Mouse (Mus musculus) lung, postnatal 25 days (tissue): ENCODE results near the gene Hipk3.

Source experiments
- DNase-seq: peaks from one replicate; pipeline ENCODE4 v3.0.0; 2022; ENCODE audit warnings: low spot score

Gene Hipk3

DNA sequence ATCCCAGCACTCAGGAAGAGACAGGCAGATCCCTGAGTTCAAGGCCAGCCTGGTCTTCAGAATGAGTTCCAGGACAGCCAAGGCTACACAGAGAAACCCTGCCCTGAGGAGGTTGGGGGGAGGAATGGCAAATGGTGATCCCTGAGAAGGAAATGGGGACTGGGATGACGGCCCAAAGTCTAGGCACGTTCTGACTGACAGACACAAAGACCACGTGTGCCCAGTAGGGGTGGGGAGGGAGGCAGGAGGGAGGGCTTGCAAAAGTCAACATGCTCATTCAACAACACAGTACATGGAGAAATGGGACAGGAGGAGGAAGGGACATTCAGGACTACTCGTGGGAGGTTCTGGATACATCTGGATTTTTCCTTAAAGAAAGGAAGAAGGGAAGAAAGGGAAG lies 81.8 kb downstream of the Hipk3 start:
- no peak for DNase-seq

DNA sequence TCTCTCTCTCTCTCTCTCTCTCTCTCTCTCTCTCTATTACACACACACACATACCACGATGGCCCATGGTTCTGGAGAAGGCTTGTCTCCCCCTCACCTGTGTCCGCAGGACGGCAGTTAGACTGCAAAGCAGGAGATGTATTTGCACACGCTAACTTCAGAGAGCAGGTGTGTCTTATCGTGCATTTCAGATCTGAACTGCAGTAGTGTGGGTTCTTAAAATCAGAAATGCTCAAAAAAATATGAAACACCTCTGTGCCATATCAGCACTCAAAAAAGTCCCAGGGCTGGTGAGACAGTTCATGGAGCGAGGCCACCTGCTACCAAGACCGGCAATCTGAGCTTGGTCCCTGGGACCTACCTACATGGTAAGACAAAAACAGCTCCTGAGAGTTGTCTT lies 82.4 kb downstream of the Hipk3 start:
- DNase-seq: no peak

DNA sequence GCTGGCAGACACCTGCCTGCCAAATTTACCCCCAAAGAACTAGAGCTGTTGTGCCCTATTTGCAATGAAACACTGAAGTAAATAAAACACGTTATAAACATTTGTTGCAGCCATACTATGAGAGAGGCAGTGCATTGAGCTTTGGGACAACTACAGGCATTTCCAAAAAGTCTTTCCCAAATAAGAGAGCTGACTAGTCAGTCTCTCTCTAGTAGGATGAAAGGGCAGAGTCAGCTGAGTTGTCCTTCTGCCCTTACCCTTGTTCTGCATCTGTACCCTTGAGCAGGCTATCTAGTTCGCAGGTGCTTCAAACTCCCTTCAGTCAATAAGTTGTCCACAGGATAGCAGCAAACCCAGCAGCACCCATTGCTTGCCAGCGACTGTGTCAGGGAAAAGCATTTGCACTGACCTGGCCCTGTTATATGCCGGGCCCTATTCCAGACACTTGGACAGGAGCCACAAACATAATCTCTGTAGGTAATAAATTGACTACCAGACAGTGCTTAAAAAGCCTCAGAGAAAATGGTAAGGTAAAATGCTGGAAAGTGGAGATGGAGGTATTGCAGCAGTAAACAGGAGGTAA lies 83.2 kb downstream of the Hipk3 start, which contains the start of gene D430041D05Rik:
D430041D05Rik (minus strand) TSS at position 51 of the 583 bp plus-strand sequence.
- no peak for DNase-seq

DNA sequence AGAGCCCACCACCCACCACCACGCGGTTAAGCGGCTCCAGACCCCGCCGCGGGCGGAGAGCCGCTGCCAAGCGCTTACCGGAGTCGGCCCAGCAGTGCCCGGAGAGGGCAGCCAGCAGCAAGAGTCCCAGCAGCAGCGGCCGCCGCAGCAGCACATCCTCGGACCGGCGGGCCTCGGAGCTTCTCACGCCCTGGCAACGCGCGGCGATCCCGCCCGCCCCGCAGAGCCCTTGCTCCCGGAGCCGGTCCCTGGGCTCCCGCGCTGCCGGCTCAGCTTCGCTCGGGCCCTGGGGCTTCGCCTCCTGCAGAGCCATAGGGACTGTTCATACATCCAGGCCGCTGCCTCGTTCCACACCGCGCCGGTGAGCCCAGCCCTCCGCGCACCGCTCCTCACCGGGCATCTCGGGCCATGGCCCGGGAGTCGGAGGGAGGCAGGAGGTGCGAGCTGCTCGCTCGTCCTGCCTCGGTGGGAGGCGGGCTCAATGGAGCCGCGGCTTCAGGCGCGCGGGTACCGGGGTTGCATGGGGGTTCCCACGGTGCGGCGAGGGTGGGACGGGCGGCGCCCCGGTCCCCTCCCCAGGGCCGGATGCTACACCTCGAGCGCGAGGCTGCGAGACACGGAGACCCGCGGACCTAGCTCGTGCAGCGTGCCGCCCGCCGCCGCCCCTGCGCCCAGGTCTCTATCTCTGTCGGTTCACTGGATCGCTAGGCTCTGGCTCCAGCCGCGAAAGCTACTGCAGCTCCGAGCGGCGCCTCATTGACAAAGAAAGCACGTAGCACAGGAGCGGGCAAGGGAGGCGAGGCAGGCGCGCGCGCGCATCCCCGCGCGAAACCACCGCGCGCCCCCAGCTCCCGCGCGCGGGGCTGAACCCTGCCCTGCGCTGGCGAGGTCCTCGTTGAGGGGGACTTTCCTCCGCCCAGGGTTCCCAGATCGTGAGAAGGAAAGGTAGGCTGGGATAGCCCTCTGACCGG lies 84.1 kb downstream of the Hipk3 start:
- DNase-seq: no peak

DNA sequence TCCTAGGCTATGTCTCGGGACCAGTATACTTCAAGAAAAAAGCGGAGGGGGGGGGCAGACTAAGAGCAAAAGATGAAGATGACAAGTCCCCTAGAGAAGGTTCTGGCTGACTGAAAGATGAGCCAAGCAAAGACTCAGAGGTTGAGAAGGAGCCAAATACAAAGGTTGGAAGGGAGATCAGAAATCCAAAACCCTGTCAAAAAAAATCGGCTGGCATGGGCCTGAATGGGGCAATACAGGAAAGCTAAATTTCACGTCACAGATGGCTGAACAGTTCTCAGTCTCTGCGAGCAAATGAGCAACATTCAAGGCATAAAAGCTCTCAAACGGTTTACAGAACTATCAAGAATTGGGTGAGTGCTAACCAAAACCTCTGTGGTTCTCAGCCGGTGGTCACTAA lies 85.9 kb downstream of the Hipk3 start:
- DNase-seq: no peak

DNA sequence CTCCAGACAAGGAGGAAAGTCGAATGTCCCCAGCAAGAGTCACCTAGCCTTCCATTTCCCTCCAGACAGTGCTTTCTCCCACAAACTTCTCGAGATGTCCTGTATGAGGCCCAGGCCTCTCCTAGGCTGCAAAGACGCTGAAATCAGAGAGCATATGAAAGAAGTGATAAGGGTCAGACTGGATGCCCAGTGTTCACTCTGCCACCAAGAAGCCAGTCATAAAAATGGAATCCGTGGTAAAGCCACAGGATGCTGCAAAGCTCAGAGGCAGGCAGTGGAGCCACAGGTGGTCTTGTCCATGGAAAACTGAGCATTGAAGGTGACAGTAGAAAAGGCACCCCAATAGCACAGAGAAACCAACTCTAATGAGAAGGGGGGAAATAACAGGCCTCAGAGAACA lies 86.3 kb downstream of the Hipk3 start:
- DNase-seq: no peak

DNA sequence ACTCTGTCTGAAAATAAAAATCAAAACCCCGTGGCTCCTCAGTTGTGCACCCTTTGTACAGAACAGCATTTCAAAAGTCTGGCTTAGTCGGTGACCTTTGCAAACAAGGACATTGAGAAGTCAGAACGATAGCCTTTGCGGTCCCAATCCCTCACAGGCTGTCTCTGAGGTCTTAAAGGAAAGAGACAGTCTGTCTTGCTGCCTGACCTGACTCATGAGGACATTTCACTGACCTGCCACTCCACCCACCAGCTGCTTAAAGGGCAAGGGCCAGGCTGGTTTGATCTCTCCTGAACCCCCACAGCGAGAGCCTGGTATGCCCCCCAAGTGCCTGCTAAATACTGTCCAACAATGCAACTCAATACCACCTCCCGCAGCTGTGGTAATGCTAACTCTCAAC lies 90.2 kb downstream of the Hipk3 start:
- no peak for DNase-seq

DNA sequence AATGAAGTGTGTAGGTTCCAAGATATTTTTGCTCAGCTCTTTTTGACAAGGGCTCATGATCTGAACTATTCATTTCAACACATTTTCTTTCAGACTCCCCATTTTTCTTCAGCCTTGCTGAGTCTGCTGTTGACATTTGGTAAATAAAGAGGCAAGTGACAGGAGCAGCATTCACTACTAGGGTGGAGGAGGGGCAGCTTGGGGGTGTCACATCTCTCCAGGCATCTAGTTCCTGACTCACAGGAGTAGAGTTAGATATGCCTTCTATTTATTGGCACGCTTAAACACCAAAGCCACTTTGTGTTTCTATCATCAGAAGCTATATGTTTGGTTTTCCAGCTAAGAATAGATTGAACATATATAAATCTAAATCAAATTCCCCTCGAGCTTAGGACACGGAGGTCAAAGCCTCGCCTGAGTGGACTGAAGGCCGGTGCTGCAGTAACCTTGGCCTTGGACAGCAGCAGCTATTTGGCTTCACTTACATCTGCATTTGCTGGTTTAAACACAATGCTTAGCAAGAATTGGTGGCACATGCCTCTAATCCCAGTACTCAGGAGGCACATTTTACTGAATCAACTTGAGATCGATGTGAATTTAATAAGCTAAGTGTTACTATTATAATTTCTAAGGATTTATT lies 95.5 kb downstream of the Hipk3 start:
- no peak for DNase-seq

DNA sequence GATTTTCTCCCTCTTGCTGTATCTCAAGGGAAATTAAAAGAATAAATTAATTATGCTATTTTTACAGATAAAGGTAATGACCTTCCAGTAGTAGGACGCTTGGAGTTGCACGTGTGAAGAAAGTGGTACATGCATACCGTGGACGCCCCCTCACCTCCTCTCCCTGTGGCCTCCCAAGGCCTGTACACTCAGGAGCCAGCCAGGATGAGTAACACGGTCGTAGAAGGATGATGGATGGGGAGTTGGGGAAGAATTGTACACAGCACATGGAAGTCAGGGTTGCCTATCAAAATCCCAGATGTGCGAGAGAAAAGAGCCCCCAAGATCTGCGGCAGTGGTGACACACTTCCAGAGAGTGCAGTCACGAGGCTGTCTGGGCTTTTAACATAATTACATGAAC lies 98.3 kb downstream of the Hipk3 start:
- no peak for DNase-seq

DNA sequence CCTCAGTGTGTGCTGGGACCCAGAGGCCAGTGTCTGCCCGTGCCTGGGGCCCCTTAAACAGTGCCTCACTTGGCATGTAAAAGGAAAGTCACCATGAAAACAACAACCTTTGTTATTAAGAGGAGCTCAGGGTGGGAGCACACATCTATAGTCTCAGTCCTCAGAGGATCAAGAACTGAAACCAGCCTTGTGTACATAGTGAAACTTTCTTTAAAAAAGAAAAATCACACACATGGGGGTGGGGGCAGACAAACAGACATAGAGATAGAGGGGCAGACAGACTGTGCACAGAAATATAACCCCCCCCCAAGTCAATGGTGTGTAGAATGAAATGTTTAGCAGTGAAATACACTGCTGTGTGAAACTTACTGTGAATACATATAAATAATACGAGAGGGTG lies 99.5 kb downstream of the Hipk3 start:
- DNase-seq: no peak

DNA sequence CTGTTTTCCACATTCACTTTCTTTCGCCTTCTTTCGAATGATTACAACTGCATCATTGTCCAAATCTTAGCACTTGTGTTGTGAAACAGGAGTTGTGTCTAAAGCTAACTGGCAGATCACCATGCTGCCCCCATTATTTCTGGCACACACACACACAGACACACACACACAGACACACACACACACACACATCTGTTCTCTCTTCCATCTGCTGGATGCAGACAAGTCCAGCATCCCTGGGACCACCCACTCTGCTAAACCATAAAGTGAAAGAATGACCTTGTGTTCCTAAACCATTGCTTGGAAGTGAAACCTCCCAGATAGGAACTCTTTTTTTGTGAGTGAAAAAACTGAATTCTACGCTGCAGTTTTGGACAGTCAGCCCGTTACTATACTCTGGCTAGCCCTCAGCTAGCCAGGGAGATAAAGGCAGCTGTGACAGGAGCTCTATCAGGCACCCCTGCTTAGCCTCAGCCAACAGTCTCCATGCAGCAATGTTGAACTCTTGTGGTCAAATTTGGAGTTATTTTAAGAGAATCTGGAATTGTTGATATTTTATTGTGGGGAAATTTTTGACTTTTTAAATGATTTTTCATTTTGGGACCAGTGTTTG lies 101.4 kb downstream of the Hipk3 start:
- no peak for DNase-seq

DNA sequence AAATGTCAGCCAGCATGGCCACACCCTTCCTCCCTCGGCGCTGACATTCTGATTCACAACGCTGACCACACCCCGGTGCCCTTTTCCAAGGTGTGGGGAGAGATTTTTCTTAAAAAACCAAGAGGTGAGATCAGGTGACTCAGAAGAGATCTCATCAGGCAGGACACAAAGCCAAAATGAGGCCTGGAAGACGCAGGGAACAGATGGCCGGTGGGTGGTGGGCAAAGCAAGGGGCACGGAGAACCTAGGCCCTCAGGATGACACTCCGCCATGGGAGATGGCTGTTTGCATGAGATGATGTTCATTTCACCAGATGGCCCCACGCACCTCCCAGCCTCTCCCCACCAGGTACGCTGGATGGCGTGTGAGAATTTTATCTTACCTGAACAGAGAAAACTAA lies 105.0 kb downstream of the Hipk3 start:
- DNase-seq: no peak

DNA sequence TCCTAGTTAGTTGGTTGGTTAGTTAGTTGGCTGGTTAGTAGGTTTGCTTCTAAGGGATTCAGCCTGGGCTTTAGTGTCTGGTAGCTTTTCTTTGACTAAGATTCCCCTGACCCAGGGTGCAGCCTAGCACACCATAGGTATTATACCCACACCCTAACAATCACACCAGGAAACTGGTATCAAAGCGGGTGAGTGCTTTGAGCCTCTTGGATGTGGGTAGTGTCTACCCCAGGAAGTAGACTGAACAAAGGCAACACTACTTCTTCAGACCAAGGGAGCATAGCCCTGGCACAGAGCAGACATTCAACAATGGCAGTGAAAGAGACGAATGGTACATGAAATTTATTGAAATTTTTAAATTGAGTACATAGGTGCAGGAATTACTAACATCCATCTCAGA lies 108.3 kb downstream of the Hipk3 start:
- peak; percentile 9 for DNase-seq

DNA sequence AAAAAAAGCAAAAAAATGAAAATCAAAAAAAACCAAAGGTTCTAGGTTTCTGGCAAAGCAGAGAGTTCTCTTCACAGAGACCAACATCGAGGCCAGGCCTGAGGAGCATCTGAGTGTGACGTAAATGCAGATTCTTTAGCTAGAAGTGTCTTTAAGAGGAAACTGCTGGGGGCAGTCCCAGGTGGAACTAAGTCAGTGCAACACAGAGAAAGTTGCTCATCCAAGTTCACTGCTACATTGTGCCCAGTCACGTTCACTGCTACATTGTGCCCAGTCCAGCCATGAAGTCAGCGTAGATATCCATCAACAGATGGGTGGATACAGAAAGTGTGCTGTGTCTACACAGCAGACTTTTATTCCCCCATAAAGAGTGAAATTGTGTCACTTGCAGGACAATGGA lies 110.7 kb downstream of the Hipk3 start:
- DNase-seq: no peak

DNA sequence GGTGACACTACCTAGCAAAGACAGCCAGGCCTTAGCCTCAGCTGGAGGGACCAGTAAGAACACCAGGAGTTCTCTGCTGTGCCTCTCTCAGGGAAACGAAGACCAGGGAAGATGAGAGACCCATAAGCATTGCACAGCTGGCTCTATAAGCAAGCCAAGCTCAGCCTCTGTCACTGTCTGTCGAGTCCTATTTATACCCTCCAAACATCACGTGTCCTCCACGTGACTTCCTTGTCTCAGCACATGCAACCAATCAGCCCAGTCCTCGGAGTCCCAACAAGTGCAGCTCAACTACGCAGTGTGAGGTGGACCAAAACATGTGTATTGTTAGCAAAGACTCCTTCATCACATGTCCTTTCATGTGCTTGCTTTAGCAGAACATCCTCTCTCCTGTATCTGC lies 111.4 kb downstream of the Hipk3 start:
- no peak for DNase-seq

DNA sequence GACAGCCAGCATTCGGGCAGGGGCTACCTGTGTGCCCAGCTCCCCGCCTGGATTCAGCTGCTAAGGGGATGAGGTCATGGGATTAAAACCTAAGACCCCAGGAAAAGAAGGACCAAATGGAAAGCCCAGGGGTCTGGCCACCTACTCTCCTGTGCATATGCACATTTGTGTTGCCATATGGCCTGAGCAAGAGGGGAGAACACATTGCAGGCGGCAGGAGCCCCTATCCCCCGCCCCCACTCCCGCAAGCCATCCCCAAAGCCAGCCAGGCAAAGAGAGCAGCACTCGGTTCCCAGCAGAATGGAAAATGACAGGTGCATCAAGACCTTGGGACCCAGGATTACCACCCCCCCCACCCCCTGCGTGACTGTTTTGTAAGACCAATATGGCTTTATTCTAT lies 114.9 kb downstream of the Hipk3 start:
- DNase-seq: no peak

DNA sequence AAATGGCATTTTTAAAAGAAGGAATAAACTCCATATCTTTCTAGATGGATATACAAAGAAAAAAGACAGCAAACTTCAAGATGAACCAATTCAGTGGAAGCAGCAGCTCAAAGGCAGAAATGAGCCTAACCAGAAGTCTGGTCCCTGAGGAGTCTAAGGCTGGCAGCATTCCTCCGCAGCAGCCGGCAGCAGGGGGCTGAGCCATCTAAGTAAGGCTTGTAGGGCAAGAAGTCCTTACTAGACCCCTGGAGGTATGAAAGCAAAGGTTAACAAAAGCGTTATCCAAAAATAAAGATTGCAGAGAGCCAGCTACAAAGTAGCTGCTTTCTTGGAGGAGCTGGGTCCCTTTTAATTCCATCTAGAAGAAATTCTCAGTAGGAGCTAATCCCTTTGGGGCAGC lies 115.5 kb downstream of the Hipk3 start:
- DNase-seq: no peak

DNA sequence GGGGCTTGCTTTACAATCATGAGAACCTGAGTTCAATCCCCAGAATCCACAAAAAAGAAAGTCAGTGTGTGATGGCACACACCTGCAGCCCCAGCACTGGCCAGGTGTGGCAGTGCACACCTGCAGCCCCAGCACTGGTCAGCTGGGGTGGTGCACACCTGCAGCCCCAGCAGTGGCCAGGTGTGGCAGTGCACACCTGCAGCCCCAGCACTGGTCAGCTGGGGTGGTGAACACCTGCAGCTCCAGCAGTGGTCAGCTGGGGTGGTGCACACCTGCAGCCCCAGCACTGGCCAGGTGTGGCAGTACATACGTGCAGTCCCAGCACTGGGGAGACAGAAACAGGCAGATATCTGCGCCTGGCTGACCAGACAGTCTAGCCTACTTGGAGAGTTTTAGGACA lies 116.3 kb downstream of the Hipk3 start:
- DNase-seq: no peak
